Mouse (Mus musculus): ENCODE results near the gene Mgarp. TPM values are rescaled to one million over a fixed set of nuclear protein-coding genes. Genes with fewer than 3 reads are reported as not detected.
"Not testable (repeated sequence)": the region's sequence is repeated elsewhere in the genome, so short reads cannot be mapped to it uniquely, and the experiment has no call there.

Mgarp gene
- total RNA-seq, 1 experiment from 2014 or later = 688 TPM

GRCm38 (mm10) chr3:51397700-51398299 lies 1.3 kb upstream of the Mgarp start:
- no peak for DNase-seq

- no peak for DNase-seq
Measured at GRCm38 (mm10) chr3:51395461-51396145, 935 bp downstream of the Mgarp start.

- no peak for DNase-seq
Measured at GRCm38 (mm10) chr3:51394881-51395280, 1.7 kb downstream of the Mgarp start.

GRCm38 (mm10) chr3:51393651-51394050 lies 2.9 kb downstream of the Mgarp start:
- no peak for DNase-seq

- DNase-seq = not testable (repeated sequence)
Measured at GRCm38 (mm10) chr3:51393018-51393417, 3.5 kb downstream of the Mgarp start.

- no peak for DNase-seq
Measured at GRCm38 (mm10) chr3:51391591-51391990, 4.9 kb downstream of the Mgarp start.

- DNase-seq = no peak
Measured at GRCm38 (mm10) chr3:51391095-51391494, 5.4 kb downstream of the Mgarp start.

- no peak for DNase-seq
Measured at GRCm38 (mm10) chr3:51388904-51389303, 7.6 kb downstream of the Mgarp start.

- no peak for DNase-seq
Measured at GRCm38 (mm10) chr3:51387868-51388381, 8.6 kb downstream of the Mgarp start.

- DNase-seq = no peak
Measured at GRCm38 (mm10) chr3:51387134-51387451, 9.4 kb downstream of the Mgarp start.

- DNase-seq = no peak
Measured at GRCm38 (mm10) chr3:51386441-51387133, 10.0 kb downstream of the Mgarp start.

GRCm38 (mm10) chr3:51383409-51383808 lies 13.1 kb downstream of the Mgarp start:
- no peak for DNase-seq

GRCm38 (mm10) chr3:51380660-51381014 lies 15.9 kb downstream of the Mgarp start:
- no peak for DNase-seq

GRCm38 (mm10) chr3:51379786-51380659 lies 16.5 kb downstream of the Mgarp start:
- no peak for DNase-seq

- no peak for DNase-seq
Measured at GRCm38 (mm10) chr3:51378665-51378946, 17.9 kb downstream of the Mgarp start.

GRCm38 (mm10) chr3:51377878-51378664 lies 18.5 kb downstream of the Mgarp start:
- DNase-seq = no peak

- peak; percentile 54 for DNase-seq
Measured at GRCm38 (mm10) chr3:51375307-51376265, 21.0 kb downstream of the Mgarp start.

GRCm38 (mm10) chr3:51373544-51373943 lies 23.0 kb downstream of the Mgarp start:
- DNase-seq = no peak

- no peak for DNase-seq
Measured at GRCm38 (mm10) chr3:51372883-51373282, 23.7 kb downstream of the Mgarp start.

- DNase-seq = no peak
Measured at GRCm38 (mm10) chr3:51371826-51372225, 24.7 kb downstream of the Mgarp start.

GRCm38 (mm10) chr3:51368011-51368410 lies 28.5 kb downstream of the Mgarp start:
- no peak for DNase-seq

Measured in adrenal gland, postnatal 25 days (tissue).